Mouse (Mus musculus) lung, postnatal 25 days (tissue): ENCODE measurements at regions not wholly inside any gene's neighbourhood (a gene's known extent, or its start where the extent isn't known, plus 50 kb on each side); places are given as distances from the start of the nearest gene placed in this dataset.

Source experiments
- DNase-seq: peaks from one replicate; pipeline ENCODE4 v3.0.0; 2022; ENCODE audit warnings: low spot score

DNA sequence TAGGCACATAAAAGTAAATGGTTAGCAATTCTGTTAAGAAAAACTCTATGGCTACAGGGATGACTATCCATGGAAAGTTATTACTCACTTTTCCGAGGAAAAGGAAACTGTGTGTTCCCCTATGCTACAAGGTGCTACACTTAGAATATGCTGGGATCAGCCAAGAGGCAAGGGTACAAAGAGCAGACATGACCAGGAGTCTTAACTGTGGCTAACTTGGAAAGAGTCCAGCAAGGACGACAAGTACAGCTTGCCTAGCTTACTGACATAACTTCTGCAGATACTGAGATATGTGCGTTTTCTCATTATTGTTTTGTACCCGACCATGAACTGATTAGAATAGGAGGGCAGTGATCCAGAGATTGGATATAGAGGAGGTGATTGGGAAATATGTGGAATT, 296.4 kb downstream of the Gm16223 start:
- no peak for DNase-seq

DNA sequence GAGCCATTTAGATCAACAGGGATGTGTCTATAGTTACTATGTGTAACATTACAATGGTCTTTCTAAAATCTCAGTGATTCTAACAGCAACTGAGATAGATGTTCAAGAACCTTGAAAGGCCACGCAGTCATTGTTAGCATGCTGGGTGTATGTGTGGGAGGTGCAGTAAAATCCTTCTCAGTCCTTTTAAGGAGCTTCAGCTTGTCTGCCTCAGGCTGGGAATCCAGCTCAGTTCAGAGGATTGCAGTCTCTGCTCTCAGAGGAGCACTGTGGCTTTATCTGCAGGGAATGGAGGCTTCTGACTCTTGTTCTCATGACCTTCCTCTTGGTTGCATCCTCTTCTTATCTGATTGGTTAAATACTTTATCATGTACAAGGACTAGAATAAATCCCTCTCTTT, 320.2 kb downstream of the Gm16223 start:
- DNase-seq: no peak

- no peak for DNase-seq
These were observed 328.9 kb downstream of the Gm16223 start for GRCm38 (mm10) chr5:42396695-42397094.

DNA sequence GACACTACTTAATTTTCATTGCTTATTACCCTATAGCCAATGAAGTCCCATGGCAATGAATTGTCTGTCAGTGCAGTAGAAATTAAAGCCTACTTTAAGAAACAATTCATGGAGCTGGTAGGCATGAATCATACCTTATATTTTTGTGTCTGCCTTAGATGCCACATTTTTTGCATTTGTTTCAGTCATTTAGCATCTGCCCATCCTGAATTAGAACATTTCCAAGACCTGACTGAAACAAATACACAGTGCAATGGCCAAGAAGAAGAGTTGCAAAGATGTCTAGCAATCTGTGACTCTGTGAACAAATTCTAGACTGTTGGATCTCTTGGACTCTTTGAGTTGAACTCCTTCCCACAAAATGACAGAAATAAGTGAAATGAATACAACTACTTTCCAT, 342.2 kb downstream of the Gm16223 start:
- DNase-seq: no peak

- no peak for DNase-seq
These were observed 344.5 kb downstream of the Gm16223 start for GRCm38 (mm10) chr5:42412296-42412695.

- DNase-seq: no peak
These were observed 358.1 kb downstream of the Gm16223 start for GRCm38 (mm10) chr5:42425902-42426301.

- DNase-seq: no peak
These were observed 365.4 kb downstream of the Gm16223 start for GRCm38 (mm10) chr5:42433147-42433546.

DNA sequence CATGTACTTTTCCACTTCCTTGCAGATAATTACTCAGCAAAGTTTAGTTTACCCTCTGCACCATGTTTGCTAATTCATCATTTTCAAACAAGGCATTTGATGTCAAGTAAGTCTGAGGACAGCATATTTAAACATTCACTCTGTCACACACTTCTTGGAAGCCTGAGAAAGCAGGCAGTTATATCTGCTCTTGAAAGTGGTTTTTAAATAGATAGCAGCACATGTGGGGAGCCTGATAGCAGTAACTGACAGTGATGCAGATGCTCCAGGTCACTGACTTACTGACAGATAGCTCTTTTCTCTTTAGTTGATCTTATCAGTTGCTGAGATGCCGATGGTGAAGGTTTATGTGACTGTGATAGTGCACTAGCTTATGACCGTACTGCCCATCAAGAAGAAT, 380.9 kb downstream of the Gm16223 start:
- DNase-seq: no peak

- no peak for DNase-seq
These were observed 381.8 kb downstream of the Gm16223 start for GRCm38 (mm10) chr5:42449581-42449980.

- DNase-seq: no peak
These were observed 385.9 kb downstream of the Gm16223 start for GRCm38 (mm10) chr5:42453707-42454106.

DNA sequence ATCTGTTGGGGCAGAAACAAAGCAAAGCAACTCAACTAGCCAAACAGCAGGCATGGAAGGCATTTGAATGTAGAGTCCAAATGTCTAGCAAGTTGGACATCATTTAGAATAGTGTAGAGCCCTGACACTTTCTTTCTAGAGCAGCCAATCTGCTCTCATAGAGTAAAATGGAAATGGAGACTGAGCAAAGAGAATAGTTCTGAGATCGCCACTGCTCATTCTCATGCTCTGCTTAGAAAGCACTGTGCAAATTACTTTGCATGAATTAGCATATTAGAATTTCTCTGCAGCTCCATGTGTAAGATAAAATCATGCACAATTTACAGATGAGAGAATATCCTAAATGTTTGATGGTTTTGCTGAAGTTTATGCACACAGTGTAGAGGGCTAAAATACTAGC, 393.4 kb downstream of the Gm16223 start:
- DNase-seq: no peak

DNA sequence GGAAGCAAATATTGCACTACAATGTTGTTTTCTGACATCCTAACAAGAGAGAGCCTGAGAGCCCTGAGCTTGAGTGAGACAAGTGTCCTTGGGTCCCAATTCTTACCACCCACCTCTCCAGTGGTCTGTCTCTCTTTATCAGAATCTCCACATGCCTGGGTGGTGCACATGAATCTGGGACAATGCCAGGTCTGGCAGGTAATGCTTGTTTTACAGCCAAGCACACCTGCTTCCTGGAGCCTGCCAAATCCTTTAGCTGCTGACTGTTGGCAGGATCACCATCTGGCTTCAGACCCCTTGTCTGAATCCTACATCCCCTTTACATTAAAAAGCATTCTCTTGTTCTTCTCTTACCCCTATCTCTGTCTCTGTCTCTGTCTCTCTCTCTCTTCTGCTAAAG, 397.1 kb downstream of the Gm16223 start:
- DNase-seq: no peak

DNA sequence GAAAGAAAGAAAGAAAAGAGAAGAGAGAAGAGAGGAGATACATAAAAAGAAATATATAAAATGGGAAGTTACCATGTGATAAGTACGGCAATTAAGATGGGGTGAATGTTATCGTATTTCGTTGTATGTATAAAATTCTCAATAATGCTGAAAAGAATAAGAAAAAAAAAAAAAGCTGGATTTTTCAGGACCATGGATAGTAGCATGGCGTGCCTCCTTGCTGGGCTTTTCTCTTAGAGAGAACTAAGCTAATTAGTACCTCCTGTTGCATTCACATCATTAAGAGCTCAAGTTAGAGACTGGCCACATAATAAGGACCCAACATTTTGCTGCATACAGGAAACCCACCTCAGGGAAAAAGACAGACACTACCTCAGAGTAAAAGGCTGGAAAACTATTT, 405.7 kb downstream of the Gm16223 start:
- DNase-seq: no peak

DNA sequence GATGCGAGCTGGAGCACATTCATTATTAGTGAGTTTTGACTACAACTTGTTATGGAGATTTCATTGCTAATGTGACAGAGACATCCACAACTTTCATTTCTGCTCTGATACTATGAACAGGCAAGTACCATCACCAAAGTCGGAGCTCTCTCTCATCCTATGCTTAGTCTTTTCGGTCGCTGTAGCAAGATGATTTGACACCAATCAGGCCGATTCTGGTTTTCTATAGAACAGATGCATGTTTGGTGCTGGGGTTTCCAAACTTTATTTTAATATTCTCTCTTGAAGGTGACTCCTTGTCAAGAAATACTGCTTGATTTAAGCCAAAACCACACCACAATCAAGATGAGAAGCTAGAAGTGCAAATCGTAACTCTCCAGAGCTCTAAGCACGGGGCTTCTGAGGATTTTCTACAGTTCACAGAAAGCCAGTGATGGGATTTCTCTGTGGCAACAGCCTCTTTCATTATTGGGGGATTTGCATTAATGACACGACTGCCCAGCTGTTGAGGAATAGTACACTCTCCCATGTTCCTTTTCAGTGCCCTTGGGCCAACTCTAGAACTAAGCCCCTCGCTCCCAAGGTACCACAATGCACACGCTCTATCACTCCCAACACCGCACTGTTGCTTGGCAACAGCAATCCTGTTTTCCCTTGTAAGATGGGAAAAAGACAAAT, 434.5 kb downstream of the Gm16223 start:
- no peak for DNase-seq

GRCm38 (mm10) chr5:42502802-42503136, 435.0 kb downstream of the Gm16223 start:
- DNase-seq: no peak

- DNase-seq: no peak
These were observed 441.4 kb downstream of the Gm16223 start for GRCm38 (mm10) chr5:42509200-42509599.

DNA sequence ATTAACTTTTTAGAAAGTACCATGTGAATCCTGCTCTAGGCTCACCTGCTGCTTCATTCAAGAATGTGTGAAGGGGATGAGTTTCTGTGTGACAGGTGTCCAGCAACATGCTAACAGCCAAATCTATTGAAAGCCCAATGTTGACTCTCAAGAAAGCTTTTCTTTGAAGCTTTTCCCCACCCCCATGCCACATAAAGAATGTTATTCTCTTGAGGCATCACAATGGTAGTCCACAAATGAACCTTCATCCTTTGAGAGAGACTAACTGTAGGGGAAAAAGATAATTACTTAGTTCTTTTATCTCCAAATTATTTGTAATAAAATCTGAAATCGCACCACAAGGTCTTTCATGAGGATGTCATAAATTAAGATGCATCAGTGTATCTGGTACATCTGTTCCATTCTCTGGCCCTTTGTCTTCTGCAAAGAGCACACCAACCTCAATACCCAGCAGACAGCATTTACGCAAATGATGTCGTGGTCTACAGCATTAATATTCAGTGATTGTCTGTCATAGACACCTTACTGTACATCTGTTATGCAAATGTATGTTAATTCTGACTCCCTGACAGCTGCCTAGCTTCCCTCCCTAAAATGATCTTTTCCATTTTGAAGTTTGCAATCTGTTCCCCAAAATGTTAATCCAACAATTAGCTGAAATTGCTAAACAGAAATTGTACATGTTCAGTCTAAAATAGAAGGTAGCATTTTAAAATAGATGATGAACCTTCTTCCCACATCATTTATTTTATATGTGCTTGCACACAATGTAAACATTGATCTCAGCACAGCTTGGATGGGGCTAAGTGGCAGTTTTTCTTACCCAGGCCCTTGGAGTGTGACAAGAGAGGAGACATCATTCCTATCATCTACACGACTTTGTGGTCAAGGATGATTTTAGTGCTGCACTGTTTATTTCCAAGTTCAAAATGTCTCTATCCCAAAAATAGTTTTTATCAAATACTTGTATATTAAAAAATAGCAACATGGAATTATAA, 455.7 kb downstream of the Gm16223 start:
- DNase-seq: no peak

DNA sequence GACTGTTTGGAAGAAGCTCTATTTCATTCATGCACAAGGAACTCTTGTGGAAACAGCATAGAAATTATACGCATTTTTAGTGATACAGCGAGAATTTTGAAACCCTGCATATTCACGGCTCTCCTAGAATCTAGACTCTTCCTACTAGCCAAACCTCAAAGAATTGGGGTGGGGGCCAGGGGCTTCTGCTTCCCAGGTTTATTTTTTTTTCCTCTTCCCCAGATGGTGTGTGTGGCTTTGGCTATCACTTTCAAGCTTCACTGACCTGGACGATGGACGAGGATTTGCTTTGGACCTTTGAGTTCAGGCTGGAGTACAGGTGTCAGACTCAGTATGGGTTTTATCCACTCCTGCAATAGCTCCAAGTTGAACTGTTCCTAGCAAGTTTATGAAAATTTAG, 457.7 kb downstream of the Gm16223 start:
- DNase-seq: no peak

DNA sequence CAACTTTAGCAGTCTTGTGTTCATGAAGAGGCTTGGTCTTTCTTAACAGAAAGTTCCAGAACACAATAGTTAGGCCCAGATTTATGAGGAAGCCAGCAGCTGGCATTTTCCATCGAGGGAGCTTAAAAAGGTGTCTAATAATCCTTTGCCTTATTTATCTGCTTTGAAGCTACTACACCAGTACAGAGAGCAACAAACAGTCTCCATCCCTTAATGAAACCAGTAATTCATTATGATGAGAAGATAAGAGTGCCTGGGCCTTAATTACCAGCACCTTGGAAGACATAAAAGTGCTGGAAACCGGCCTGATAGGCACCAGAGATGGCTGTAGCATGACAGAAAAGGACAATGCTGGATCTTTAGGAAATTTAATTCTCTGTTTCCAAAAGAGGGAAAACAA, 492.8 kb downstream of the Gm16223 start:
- DNase-seq: no peak

GRCm38 (mm10) chr5:42563406-42563805, 495.6 kb downstream of the Gm16223 start:
- DNase-seq: no peak

GRCm38 (mm10) chr5:42575971-42576370, 508.2 kb downstream of the Gm16223 start:
- no peak for DNase-seq

DNA sequence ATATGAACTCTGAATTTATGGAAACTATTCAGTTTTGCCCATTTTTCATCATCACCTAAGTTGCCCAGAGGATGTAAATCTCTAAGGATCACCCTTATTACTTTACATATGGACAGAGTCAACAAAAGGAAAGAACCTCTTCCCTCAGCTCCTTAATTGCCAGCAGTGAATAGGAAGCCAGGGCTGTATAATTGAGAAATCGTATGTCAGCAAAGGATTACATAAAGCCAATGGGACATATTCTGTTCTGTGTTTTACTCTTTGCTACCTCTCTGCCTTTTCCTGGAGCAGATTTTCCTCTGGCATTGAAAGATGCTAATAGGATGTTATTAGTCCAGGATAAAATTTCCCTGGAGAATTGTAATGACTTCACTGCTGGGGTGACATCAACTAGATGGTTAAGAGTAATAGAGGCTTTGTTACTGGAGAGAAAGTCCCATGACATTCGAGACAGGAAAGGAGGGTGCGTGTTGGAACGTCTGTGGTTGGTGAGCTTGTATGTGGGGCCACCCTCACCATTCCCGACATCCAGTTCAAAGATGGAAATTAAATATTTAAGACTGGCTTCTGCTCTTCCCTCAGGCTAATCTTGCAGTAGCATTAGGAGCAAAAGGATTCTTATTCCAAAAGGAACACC, 510.6 kb downstream of the Gm16223 start:
- no peak for DNase-seq

GRCm38 (mm10) chr5:42620698-42621097, 552.9 kb downstream of the Gm16223 start:
- DNase-seq: no peak
